Mouse (Mus musculus) cerebellum, adult 2 months (tissue): ENCODE data around the gene Zmat5.

Experiments
- CTCF ChIP-seq: fragments of 200-500 bp; IDR thresholded peaks from 2 replicates; pipeline ENCODE4 v1.5.1; 2011; ENCODE audit warnings: low read depth, mild to moderate bottlenecking, control low read depth, low read length, moderate library complexity, borderline replicate concordance; ENCODE audit not compliant: insufficient read depth
- POLR2A ChIP-seq: fragments of 200-500 bp; IDR thresholded peaks from 2 replicates; pipeline ENCODE4 v1.6.1; 2011; ENCODE audit warnings: low read length, control low read depth, borderline replicate concordance; ENCODE audit not compliant: insufficient read depth

GRCm38 (mm10) chr11:4705178-4705577, 700 bp downstream of the Zmat5 start:
- no peak for TF ChIP-seq CTCF
- no peak for TF ChIP-seq POLR2A
